Mouse (Mus musculus): ENCODE measurements around the gene Fos. TPM values are rescaled to one million over a fixed set of nuclear protein-coding genes. Genes with fewer than 3 reads are reported as not detected.
"Not testable (repeated sequence)": the region's sequence is repeated elsewhere in the genome, so short reads cannot be mapped to it uniquely, and the experiment has no call there.

Gene Fos
- total RNA-seq, 2 experiments from 2014 or later, result 47.2 to 55.9 TPM

DNA sequence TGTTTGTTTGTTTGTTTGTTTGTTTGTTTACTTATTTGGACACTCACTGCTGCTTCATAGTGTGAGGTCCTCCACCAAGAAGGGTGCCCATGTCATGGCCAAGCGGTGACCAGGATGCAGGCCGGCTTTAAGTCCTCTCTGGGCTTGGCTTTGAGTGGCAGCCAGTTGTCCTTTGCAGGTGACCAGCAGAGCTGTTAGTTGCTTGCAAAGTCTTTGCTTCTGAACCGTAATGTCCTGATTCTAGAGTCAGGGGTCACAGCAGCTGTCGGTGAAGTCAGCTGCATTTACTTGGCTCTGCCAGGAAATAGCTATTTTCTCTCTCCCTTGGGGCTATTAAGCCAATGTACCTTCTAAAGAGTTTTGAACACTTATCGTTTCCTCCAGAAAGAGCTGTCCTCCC is 41.3 kb downstream of the Fos start:
- intact Hi-C loops (cut with DNase I), result no loop called here
- DNase-seq (ENCODE audit: low spot score in 2 of 2), result no peak

DNA sequence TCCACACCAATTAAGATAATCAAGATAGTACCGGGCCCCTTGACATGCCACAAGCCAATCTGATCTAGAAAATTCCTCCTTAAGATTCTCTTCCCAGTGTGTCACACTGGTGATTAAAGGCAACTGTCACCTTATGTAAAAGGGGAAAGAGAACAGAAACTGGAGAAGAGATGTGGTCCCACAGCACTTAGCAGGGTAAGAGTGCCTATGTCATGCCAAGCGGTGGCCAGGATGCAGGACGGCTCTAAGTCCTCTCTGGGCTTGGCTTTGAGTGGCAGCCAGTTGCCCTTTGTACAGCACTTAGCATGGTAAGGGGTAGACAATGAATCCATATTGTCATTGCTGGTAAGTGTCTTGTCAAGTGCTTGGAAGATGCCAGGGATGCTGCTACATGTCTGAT is 42.2 kb downstream of the Fos start:
- intact Hi-C loops (cut with DNase I), result no loop called here
- no peak for DNase-seq (ENCODE audit: low spot score in 2 of 2)

DNA sequence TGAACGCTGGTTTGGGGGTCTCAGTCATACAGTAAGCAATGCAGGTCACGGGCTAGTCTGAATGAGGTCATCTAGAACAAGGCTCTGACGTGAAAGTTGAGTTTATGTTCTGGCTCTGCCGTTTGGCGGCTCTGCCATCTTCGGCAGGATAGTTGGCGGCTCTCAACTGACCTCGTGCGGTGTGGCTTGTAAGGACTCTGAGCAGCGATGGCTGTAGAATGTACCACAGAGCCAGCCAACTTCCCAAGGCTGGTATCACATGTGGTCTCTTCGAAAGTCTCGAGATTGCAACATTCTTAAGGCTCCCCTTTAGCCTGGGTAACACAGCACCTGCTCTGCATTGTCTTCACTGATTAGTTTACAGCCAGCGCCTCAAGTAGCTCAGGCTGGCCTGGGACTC is 43.6 kb downstream of the Fos start:
- DNase-seq (ENCODE audit: low spot score in 2 of 2), result no peak
- intact Hi-C loops (cut with DNase I), result no loop called here

DNA sequence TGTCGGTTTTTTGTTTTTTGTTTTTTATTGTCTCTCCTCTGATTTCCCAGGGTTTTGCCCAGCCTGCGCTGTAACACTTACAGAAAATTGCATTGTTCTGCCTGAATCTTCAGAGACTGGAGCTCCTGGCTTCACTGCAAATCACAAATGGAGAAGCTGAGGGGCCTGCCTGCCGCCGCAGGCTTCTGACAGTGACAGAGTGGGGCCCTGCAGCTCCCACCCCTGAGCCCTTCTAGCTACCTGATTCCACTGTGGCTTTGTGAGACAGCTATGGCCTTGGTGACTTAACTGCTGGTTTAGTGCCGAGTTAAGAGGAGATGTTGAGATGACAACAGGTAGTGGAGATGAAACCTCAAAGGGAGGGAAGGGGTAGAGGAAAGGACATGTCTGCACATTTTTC is 44.3 kb downstream of the Fos start:
- DNase-seq (ENCODE audit: low spot score in 2 of 2), result no peak
- intact Hi-C loops (cut with DNase I), result no loop called here

DNA sequence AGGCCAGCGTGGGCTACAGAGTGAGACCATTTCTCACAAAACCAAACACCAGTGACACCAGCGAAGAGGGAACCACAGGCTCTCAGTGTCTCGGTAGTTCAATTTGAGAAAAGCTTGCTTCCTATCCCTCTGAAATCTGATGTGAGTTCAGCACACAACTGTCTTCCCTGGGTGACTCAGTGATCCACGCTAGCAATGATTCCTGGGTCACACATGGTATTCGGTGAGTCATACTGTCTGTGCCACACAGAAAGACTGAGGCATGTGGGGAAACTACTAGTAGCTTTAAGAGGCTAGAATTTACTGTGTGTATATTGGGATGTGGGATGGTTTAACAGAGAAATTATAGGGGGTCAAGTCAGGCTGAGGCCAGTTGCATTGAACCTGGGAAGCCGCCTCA is 45.9 kb downstream of the Fos start:
- DNase-seq (ENCODE audit: low spot score in 2 of 2), result peak in 1 of 2 experiments; percentile 73
- intact Hi-C loops (cut with DNase I), result no loop called here

DNA sequence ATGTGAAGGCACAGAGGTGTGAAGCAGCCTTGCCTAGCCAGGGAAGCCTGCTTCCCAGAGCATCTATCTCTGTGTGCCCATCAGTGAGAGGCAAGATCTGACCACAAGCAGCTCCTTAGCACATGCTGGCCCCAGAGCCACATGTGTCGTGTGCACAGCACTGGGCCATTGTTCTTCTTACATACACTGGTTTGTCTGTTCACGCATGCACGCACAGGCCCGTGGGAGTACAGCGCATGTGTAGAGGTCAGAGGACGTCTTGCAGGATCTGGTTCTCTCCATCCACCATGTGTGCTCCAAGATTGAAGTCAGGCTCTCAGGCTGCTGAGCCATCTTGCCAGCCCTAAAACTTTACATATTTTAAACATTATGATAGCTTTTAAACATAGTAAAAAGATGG is 47.4 kb downstream of the Fos start:
- no peak for DNase-seq (ENCODE audit: low spot score in 2 of 2)
- intact Hi-C loops (cut with DNase I), result no loop called here

DNA sequence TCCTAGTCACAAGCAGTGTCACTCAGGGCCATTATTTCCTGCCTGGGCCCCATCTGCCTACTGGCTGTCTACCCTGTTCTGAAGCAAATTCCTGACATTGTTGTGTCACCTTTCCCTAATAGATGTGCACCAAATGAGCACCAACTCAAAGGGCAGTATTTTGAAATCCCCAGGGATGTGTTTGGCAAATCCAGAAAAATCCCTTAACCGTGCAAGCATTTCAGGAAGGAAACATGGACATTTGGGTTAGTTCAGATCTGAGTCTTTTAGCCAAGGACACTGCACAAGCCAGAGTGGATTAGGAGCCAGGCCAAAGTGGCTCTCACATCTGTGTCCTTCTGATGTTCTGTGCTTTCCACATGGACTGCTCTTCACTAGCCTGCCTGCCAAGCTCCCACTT is 48.0 kb downstream of the Fos start:
- DNase-seq (ENCODE audit: low spot score in 2 of 2), result no peak
- intact Hi-C loops (cut with DNase I), result no loop called here

DNA sequence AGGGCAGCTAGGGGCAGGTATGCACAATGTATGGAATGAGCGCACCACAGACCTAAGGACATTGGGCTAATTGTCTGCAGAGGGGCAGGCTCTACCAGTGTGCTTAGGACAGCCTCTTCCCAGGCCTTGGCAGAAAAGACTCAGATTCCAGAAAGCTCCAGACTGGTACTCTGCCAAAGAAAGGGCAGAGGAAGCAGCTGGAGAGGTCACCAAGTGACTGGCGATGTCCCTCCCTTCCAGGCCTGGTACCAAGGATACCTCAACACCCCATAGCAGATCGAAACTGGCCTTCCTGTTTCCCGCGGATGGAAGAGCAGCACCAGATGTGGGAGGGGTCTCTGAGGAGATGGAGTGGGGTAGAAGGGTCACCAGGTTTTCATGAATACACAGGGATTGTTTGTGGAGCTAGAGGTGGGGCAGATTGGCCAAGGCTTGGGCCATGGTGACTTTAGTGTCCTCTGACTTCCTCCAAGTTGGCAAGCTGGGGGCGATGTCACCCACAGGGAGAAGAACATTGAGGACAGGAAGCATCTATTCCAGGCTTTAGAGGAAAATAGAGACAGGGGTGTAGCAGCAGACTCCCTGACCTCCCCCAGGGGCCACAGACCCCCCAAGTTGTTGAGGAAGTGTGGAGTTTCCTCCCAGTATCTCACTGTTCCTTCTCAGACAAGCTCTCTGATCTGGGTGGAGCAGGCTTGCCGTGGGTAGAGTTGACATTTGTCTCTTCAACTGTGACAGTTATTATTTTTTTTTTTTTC is 49.1 kb downstream of the Fos start:
- intact Hi-C loops (cut with DNase I), result no loop called here
- no peak for DNase-seq (ENCODE audit: low spot score in 2 of 2)

DNA sequence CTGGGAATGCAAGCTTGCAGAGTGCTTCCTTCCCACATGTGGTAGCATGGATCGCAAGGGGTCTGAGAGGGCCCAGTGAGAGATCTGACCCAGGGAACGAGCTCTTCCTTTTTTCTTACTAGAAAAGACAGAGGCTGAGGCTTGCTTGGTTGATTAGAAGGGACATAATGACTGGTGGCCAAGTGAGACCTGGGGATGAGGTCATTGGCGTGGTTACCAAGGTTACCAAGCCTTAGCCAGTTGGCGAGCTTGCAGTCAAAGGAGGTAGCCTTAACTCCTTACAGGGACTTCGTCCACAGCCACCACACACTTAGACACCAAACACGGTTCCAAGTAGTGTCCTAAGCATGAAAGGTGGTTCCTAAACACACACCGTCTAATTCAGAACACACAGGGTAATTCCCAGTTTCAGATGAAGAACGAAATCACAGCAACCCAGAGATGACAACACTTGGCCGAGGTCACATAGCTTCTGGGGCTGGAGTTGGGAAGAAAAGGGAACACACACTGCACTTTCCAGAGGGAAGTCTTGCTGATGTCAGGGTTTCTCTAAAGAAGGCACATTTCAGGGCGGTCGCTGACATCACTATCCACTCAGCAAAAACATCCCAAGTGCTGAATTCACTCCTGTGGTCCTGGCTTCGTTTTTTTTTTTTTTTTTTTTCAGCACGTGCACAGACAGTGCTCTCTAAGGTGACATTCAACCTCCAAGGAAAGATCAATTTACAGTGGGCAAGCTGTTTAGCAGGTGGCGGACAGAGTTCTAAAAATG is 49.9 kb downstream of the Fos start:
- intact Hi-C loops (cut with DNase I), result no loop called here
- peak in 1 of 2 experiments; percentile 12 for DNase-seq (ENCODE audit: low spot score in 2 of 2)

DNA sequence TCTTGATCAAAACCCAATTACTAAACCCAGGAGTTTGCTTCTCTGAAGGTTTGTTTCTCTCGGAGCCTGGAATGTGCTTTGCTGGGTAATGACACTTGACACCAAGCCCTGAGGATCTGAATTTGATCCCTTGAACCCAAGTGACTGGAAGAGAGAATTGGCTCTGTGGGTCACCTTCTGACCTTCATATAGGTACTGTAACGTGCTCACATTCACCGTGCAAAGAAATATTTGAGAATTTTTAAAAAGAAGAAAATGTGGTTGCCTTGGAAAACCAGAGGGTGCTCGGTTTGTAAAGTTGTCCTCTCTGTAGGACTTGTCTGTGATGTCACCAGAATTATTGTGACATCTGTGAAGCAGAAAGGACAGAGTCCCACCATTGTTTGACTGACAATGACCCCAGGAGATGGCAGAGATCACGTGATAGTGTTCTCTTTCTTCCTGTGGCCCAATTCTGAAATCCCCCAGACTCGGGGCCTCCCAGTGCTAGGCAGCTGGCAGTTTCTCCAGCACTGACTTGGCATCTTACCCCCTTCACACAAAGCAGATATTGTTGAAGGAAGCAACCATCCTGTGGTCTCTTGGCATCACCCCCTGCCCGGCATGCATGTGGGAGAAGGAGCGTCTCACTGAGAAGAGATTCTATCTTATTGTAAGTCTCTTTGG is 50.6 kb downstream of the Fos start:
- peak in 1 of 2 experiments; percentile 33 for DNase-seq (ENCODE audit: low spot score in 2 of 2)
- intact Hi-C loops (cut with DNase I), result no loop called here

DNA sequence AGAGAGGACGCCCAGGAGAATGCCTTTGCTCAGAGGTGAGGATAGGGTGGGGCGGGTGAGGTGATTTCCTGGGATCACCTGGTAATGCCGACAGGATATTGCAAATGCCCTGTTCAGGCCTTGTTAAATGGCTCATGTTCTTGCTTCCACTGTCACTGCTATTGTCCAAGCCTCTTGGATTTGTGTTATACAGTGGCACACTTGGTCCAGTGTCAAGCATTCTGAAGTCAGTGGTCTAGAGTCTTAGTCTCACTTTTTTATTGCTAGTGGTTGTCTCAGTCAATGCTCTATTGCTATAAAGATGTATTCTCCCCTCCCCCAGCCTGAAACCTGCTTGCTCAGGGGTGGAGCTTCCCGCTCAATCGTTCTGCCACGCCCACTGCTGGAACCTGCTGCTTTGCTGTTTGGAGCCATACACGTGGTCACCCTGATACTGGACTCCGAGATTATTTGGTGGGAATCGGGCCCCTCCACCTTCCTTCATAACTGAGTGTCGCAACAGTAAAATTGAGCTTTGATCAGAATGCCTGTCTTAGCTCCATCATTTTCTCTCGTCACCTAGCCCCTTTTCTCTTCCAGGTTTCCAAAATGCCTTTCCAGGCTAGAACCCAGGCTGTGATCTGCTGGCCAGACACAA is 51.3 kb downstream of the Fos start:
- DNase-seq (ENCODE audit: low spot score in 2 of 2); intact Hi-C loops (cut with DNase I): not testable (repeated sequence)

Other genes starting within 250 kb of the Fos start
- gene Mlh3, start 203.3 kb upstream of the Fos start, total RNA-seq (2021), result 10 to 100 TPM; 14.9 to 18.4 TPM
- gene Acyp1, start 185.5 kb upstream of the Fos start, total RNA-seq (2021), result 10 to 100 TPM; 31.6 to 35.9 TPM
- 1 to 10 TPM; 1.9 to 2.0 TPM for gene Zc2hc1c, start 185.3 kb upstream of the Fos start, total RNA-seq (2021)
- 10 to 100 TPM; 27.8 to 29.6 TPM for gene Nek9, start 134.5 kb upstream of the Fos start, total RNA-seq (2021)
- gene Tmed10, start 99.0 kb upstream of the Fos start, total RNA-seq (2021), result 100 to 1,000 TPM; 164 to 171 TPM
- gene Jdp2, start 125.1 kb downstream of the Fos start, total RNA-seq (2021), result 10 to 100 TPM; 66.6 to 75.2 TPM
- gene Batf, start 212.8 kb downstream of the Fos start, total RNA-seq (2021), result under 1 TPM; 0.71 to 0.78 TPM

All from left cerebral cortex, postnatal 25 days (tissue).